Mouse (Mus musculus) midbrain, embryonic 11.5 days (tissue): ENCODE results near the gene Rnf148. TPM values are rescaled to one million over a fixed set of nuclear protein-coding genes. Genes with fewer than 3 reads are reported as not detected.

Experiments
- ATAC-seq: fragments of 200-750 bp; cut with Nextera tagmentation; 2 replicates; pipeline ENCODE4 v1.8.0; 2017; ENCODE audit warnings: moderate TSS enrichment, moderate library complexity; ENCODE audit not compliant: low FRiP score
- DNase-seq: peaks from one replicate; pipeline ENCODE4 v3.0.0; 2015; ENCODE audit warnings: low spot score; ENCODE audit errors: missing footprints
- H3K27ac ChIP-seq: fragments of 300-500 bp; sonication (generic); 2 replicates; pipeline ENCODE4 v1.5.1; 2014; ENCODE audit warnings: low read depth, low read length
- H3K27me3 ChIP-seq: fragments of 300-500 bp; sonication (generic); 2 replicates; pipeline ENCODE4 v1.6.1; 2014; ENCODE audit warnings: mild to moderate bottlenecking, low read length, moderate library complexity, mixed read lengths; ENCODE audit not compliant: control insufficient read depth, insufficient read depth
- H3K36me3 ChIP-seq: fragments of 300-500 bp; sonication (generic); 2 replicates; pipeline ENCODE4 v1.6.1; 2014; ENCODE audit warnings: mild to moderate bottlenecking, low read length, moderate library complexity, mixed read lengths; ENCODE audit not compliant: control insufficient read depth, insufficient read depth
- H3K4me1 ChIP-seq: fragments of 300-500 bp; sonication (generic); 2 replicates; pipeline ENCODE4 v1.6.1; 2014; ENCODE audit warnings: low read length; ENCODE audit not compliant: control insufficient read depth, insufficient read depth
- H3K4me2 ChIP-seq: fragments of 300-500 bp; sonication (generic); 2 replicates; pipeline ENCODE4 v1.6.1; 2014; ENCODE audit warnings: mild to moderate bottlenecking, moderate library complexity
- H3K4me3 ChIP-seq: fragments of 300-500 bp; sonication (generic); 2 replicates; pipeline ENCODE4 v1.5.1; 2014; ENCODE audit warnings: low read depth, low read length
- H3K9ac ChIP-seq: fragments of 300-500 bp; sonication (generic); 2 replicates; pipeline ENCODE4 v1.6.1; 2014; ENCODE audit warnings: low read length
- H3K9me3 ChIP-seq: fragments of 300-500 bp; sonication (generic); 2 replicates; pipeline ENCODE4 v1.6.1; 2016; ENCODE audit warnings: low read length; ENCODE audit not compliant: control insufficient read depth
- WGBS: fragments of 180-500 bp; shearing (Covaris S2); extraction: QIAGEN DNeasy Blood & Tissue Kit; methylation state at CpG from one replicate; pipeline ENCODE4 v1.1.7; 2014; 5-methylcytosine and 5-hydroxymethylcytosine counted together
- polyA plus RNA-seq: library from polyadenylated mRNA; unstranded; fragments of >200 nt; fragmentation: Nextera tagmentation; extraction: Ambion mirVana; gene quantifications from 2 replicates; pipeline ENCODE4 v1.2.1, GENCODE M21; 2014

The Rnf148 gene
- polyA plus RNA-seq, 1 experiment from 2014 or later = not detected

GRCm38 (mm10) chr6:23630465-23630864, 24.5 kb downstream of the Rnf148 start:
- Histone ChIP-seq H3K4me1 (peaks cover 3% of the 10 kb centered on the region; the same call in 1 of the 2 replicates), H3K4me2 (no peak overlapping the region), H3K36me3 (no peaks in the 10 kb centered on the region), H3K27ac (no peak overlapping the region), H3K4me3 (no peak overlapping the region), H3K27me3 (no peaks in the 10 kb centered on the region), H3K9ac (no peak overlapping the region), H3K9me3 (no peaks in the 10 kb centered on the region)
- 13% methylated on average over 4 of the region's 4 CpGs for WGBS
- no peak for ATAC-seq
- DNase-seq = peak; percentile 84

Other genes with a start within 250 kb of the Rnf148 start
- gene Rnf133, start 4.8 kb downstream of the Rnf148 start, polyA plus RNA-seq = not detected in 2 replicates
- gene Cadps2, start 184.3 kb upstream of the Rnf148 start, polyA plus RNA-seq = 2.6 and 3.2 TPM in 2 replicates